Mouse (Mus musculus) erythroblast, embryonic 14.5 days (primary cell): ENCODE data around the gene Dscam. TPM values are rescaled to one million over a fixed set of nuclear protein-coding genes. Genes with fewer than 3 reads are reported as not detected.

Source experiments
- H3K27me3 ChIP-seq: 2 replicates; pipeline ENCODE4 v1.6.1; 2012; ENCODE audit warnings: inconsistent platforms; ENCODE audit not compliant: control insufficient read depth
- H3K36me3 ChIP-seq: 2 replicates; pipeline ENCODE4 v1.6.1; 2012; ENCODE audit warnings: mild to moderate bottlenecking, inconsistent platforms; ENCODE audit not compliant: control insufficient read depth
- H3K4me1 ChIP-seq: 2 replicates; pipeline ENCODE4 v1.6.1; 2012; ENCODE audit warnings: inconsistent platforms; ENCODE audit not compliant: control insufficient read depth
- H3K4me3 ChIP-seq: replicated peaks from 2 replicates; pipeline ENCODE3; 2012; ENCODE audit warnings: moderate library complexity, mild to moderate bottlenecking, inconsistent platforms
- H3K9me3 ChIP-seq: 2 replicates; pipeline ENCODE4 v1.6.1; 2012; ENCODE audit warnings: low read length, inconsistent platforms, mixed read lengths; ENCODE audit not compliant: control insufficient read depth
- GATA1 ChIP-seq: IDR thresholded peaks from 2 replicates; pipeline ENCODE4 v1.6.1; 2012; ENCODE audit warnings: low read length, inconsistent platforms, mixed read lengths
- TAL1 ChIP-seq: IDR thresholded peaks from 3 replicates; pipeline ENCODE4 v1.6.1; 2012; ENCODE audit warnings: low read length, inconsistent platforms, mixed read lengths
- polyA plus RNA-seq: library from polyadenylated mRNA; stranded (reverse); fragments of >175 nt; gene quantifications from 2 replicates; pipeline ENCODE4 v1.2.3, GENCODE M21; 2012

The Dscam gene
- polyA plus RNA-seq, 1 experiment = not detected

DNA sequence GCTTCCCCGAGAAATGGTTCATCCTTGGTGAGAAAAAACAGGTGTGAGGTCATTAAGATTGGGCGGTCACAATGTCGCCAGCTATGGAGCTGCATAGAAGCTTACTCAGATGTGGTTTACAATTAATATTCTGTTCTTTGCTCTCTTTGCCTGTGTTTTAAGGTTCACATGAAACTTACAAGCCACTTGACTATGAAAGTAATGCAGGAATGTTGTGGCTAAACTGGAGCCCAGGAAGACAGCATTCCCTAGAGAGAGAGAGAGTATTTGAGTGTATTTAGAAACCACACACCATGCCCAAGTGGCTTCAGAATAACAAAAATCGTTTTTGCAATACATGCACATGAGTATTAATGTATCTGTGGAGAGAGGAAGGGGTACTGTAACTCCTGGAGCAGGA is 174.7 kb downstream of the Dscam start:
- TF ChIP-seq TAL1 (no peak), GATA1 (no peak)
- H3K4me1 ChIP-seq = no peaks in the 10 kb centered on the region; the same call in 1 of the 2 replicates
- no peaks in the 10 kb centered on the region for H3K36me3 ChIP-seq
- peaks cover 43% of the 10 kb centered on the region for H3K27me3 ChIP-seq
- H3K9me3 ChIP-seq = no peaks in the 10 kb centered on the region
- H3K4me3 ChIP-seq = no peak overlapping the region

DNA sequence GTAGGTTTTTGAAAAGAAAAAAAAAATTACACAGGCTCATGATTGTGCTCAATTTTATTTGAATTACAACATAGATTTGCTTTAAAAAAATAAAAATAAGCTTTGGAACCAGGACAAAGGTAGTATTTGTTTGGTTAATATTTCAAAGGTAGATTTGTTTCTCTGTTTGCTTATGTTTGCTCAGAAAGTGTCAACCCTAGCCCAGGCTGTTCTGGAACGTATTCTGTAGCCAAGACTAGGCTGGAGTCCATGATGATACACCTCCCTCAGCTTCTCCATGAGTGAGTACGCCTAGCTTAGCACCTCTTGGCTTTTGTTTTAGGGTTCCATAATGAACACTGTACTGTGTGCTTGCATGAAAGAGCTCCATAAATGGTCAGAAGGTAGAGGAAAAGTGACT is 183.2 kb downstream of the Dscam start:
- Histone ChIP-seq H3K9me3 (no peaks in the 10 kb centered on the region), H3K4me3 (no peak overlapping the region), H3K27me3 (peaks cover 32% of the 10 kb centered on the region), H3K36me3 (no peaks in the 10 kb centered on the region), H3K4me1 (no peaks in the 10 kb centered on the region)
- TF ChIP-seq TAL1 (no peak), GATA1 (no peak)

DNA sequence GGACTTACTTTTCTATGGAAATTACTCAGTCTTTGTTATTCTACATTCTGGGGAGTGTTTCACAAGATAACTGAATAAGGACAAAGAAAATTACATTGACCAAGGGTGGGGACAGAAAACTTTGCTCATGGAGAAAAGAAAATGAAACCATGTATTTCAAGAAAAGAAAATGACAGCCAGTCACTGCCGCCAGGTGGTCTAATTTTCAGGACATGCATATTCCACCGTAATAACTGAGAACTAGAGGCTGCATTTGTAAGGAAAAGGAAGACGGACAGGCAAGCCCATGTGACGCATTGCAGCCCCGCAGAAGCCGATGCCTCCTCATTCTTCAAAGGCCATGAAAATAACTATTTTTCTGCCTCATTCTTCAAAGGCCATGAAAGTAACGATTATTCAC is 197.3 kb downstream of the Dscam start:
- Histone ChIP-seq H3K4me3 (no peak overlapping the region), H3K4me1 (peaks cover 10% of the 10 kb centered on the region), H3K36me3 (no peaks in the 10 kb centered on the region), H3K9me3 (no peaks in the 10 kb centered on the region), H3K27me3 (peaks cover 20% of the 10 kb centered on the region)
- TF ChIP-seq TAL1 (no peak), GATA1 (no peak)

DNA sequence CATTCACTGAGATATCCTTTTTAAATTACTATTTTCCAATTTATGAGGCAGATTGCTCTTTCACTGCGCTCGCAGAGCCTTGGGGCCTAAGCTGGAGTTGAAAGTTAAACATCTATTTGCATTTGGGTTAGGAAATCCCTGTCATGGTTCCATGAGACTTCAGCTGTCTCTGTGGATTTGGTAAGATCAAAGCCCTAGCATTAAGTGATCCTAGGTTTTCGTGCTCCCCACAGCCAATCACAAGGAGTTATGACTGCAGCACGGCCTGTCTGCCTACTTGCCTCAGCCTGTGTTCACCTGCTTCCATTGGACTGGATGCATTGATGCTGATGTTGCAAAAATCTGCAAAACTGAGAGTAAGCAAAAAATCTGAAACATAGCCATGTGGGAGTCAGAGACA is 198.8 kb downstream of the Dscam start:
- Histone ChIP-seq H3K4me1 (peaks cover 10% of the 10 kb centered on the region), H3K4me3 (no peak overlapping the region), H3K9me3 (no peaks in the 10 kb centered on the region), H3K27me3 (peaks cover 14% of the 10 kb centered on the region), H3K36me3 (no peaks in the 10 kb centered on the region)
- no peak for TF ChIP-seq TAL1
- no peak for TF ChIP-seq GATA1

DNA sequence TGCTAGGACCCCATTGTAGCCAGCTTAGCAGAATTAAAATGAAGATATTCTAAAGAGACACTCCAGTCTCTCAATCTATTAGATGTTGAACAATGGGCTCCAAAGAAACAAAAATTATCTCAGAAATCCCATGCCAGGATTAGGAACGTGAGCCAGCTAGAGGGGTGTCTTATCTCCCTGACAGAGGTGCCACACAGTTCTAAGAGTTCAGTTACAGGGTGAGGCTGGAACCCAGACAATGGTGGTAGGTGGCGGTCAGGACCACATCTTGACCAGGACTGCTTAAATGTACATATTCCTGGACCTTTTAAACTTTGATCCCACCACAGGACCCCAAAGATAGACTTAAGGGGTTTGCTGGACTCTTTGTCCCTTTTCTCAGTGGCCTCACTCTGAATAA is 200.1 kb downstream of the Dscam start:
- peaks cover 9% of the 10 kb centered on the region for H3K27me3 ChIP-seq
- H3K4me3 ChIP-seq = no peak overlapping the region
- TF ChIP-seq GATA1 (no peak), TAL1 (no peak)
- H3K36me3 ChIP-seq = no peaks in the 10 kb centered on the region
- H3K4me1 ChIP-seq = peaks cover 10% of the 10 kb centered on the region
- no peaks in the 10 kb centered on the region for H3K9me3 ChIP-seq

DNA sequence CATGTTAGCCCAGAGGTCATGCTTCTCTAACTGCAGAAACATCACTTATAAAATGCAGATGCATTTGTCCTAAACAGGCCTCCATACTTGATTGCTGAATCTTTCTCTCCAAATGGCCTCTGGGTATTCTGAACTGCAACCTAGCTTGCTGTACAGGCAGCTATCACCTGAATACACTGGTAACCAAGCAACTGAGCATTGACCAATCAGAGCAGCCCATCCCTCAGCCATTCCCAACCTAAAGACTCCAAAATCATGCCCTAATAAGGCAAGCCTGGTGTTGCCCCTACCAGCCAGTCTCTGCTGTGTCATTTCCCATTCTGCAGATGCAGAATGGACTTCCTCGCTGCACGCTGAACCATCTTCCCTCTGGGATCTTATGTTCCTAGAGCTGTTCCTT is 200.9 kb downstream of the Dscam start:
- TF ChIP-seq GATA1 = no peak
- no peak for TF ChIP-seq TAL1
- Histone ChIP-seq H3K4me1 (peaks cover 10% of the 10 kb centered on the region), H3K4me3 (no peak overlapping the region), H3K27me3 (peaks cover 6% of the 10 kb centered on the region), H3K36me3 (no peaks in the 10 kb centered on the region), H3K9me3 (no peaks in the 10 kb centered on the region)

DNA sequence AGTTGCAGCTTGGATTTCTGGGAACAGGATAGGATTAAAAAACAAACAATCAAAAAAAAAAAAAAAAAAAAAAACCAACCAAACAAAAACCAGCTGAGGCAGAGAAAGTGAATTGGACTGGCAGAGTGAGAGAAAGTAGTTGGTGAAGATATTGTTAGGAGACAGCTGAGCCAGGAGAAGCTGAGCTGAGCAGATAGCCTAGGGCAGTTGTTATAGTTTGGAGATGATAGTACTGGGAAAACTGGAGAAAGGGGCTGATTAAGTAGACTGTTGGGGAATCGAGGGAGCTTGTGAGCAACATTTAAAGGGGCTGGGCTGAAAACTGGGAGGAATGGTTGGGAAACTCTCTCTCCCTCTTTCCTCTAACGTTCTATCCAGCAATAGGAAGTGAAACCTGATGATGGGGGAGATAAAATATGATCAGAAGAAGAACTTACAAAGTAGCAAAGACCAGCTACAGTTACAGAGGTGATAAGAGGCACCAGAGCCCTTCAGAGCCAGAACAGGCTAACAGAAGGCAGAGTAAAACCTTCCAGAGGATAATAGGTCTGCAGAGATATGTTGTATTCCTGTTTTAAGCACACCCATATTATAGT is 201.6 kb downstream of the Dscam start:
- peaks cover 10% of the 10 kb centered on the region for H3K4me1 ChIP-seq
- no peaks in the 10 kb centered on the region for H3K9me3 ChIP-seq
- TF ChIP-seq GATA1 (no peak), TAL1 (no peak)
- peaks cover 8% of the 10 kb centered on the region for H3K27me3 ChIP-seq
- H3K36me3 ChIP-seq = no peaks in the 10 kb centered on the region
- no peak overlapping the region for H3K4me3 ChIP-seq

DNA sequence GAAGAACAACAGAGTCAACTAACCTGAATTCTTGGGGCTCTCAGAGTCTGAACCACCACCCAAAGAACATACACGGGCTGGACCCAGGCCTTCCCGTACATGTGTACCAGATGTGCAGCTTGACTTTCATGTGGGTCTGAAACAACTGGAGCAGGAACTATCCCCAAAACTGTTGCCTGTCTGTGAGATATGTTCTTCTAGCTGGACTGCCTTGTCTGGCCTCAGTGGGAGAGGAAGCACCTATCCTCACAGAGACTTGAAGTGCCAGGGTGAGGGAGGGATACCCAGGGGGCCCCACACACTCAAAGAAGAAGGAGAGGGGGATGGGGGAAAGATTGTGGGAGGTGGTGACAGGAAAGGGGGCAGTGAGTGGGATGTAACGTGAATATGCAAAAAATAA is 210.9 kb downstream of the Dscam start:
- Histone ChIP-seq H3K36me3 (no peaks in the 10 kb centered on the region), H3K9me3 (no peaks in the 10 kb centered on the region), H3K27me3 (peaks cover 25% of the 10 kb centered on the region), H3K4me1 (peaks cover 7% of the 10 kb centered on the region), H3K4me3 (no peak overlapping the region)
- TF ChIP-seq GATA1 (no peak), TAL1 (no peak)

DNA sequence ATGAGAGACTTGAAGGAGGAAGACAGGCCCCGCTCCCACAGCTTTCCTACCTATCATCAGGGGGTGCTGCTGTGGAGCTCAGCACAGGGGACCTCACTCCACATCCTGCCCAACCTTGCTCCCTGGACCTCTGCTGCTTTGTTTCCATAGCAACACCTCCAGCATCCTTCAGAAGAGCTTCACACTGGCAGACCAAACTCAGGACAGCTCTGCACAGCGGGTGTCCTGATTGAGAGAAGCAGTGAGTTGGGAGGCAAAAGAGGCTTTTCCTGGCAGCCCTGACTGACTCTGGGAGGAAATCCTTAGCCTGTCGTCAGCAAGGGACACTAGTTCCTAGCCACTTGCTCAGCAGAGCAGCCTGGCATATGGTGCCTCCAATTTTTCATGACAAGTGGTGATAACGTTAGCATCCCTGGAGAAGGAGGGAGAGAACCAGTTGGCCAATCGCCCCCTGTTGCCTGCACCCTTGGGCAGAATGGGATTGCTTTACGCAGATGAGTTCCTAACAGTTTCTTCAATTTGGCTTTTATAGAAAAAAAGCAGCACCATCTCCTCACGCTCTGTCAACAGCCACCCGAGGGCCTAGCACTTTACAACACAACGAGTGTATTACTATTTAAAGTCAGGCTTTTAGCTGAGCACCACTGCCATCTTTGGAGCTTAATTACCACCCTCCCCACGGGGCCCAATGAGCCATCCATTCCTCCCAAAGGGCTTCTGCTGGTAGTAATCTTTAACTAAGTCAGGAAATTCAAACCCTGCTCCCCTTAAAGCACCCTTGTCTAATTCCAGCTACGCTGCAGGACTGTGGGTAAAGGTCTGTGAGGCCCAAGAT is 224.9 kb downstream of the Dscam start:
- no peak overlapping the region for H3K4me3 ChIP-seq
- TF ChIP-seq GATA1 (no peak), TAL1 (no peak)
- peaks cover 61% of the 10 kb centered on the region for H3K27me3 ChIP-seq
- H3K9me3 ChIP-seq = no peaks in the 10 kb centered on the region
- H3K4me1 ChIP-seq = no peaks in the 10 kb centered on the region; the same call in 1 of the 2 replicates
- no peaks in the 10 kb centered on the region for H3K36me3 ChIP-seq

DNA sequence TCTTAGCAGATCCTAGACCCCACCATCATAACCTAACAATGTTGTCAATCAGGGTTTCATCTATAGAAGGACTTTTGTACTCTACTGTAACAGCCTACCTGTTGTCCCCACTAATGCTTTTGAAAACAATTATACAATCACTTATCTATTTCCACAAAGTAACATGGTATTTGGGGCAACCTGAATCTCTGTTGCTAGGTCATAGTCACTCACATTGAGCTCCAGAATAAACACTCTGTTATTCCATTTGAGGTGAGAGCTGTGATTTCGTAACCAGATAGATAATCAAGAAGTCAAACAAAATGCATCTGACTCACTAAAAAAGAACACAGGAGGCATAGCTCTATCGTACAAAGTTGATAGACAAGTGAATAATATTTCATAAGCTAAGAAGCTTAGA is 226.9 kb downstream of the Dscam start:
- Histone ChIP-seq H3K36me3 (no peaks in the 10 kb centered on the region), H3K9me3 (no peaks in the 10 kb centered on the region), H3K27me3 (peaks cover 64% of the 10 kb centered on the region), H3K4me3 (no peak overlapping the region), H3K4me1 (no peaks in the 10 kb centered on the region; the same call in 1 of the 2 replicates)
- TF ChIP-seq GATA1 (no peak), TAL1 (no peak)
